Mouse (Mus musculus): Measurements from ENCODE around the gene Ralgapa2.

- TF ChIP-seq CTCF (IDR thresholded peaks at IDR 0.05): no peak
- TF ChIP-seq POLR2A (IDR thresholded peaks at IDR 0.05; ENCODE audit: insufficient read depth, low read depth, low read length): no peak
- TF ChIP-seq EP300 (IDR thresholded peaks at IDR 0.05; ENCODE audit: insufficient read depth, low read depth, low read length): no peak
These were observed 245.6 kb downstream of the Ralgapa2 start for GRCm38 (mm10) chr2:146266539-146266938.
